Mouse (Mus musculus) kidney, adult 9 months (tissue): Measurements from ENCODE around the gene Elf5.

ENCODE experiments used
- DNase-seq: peaks from one replicate; pipeline ENCODE4 v3.0.0; 2022

Gene Elf5

DNA sequence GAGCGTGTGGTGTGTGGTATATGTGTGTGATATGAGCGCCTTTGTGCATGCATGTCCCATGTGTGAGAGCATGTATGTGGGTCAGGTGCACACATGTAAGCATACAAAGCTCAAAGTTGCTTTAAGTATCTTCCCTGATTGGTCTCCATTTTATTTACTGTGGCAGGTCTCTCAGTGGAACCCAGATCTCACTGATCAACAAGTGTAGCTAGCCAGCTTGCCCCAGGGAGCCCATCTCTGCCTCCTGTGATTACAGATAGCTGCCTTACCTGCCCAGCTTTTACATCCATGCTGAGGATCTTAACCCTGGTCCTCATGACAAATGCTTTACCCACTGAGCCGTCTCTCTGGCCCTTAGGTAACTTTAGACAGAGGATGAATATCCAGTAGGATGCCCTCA is 66.8 kb downstream of the Elf5 start:
- DNase-seq = no peak

- DNase-seq = peak; percentile 69
These were observed 68.8 kb downstream of the Elf5 start for GRCm38 (mm10) chr2:103480240-103480639.

- DNase-seq = no peak
These were observed 69.4 kb downstream of the Elf5 start for GRCm38 (mm10) chr2:103480871-103481270.

DNA sequence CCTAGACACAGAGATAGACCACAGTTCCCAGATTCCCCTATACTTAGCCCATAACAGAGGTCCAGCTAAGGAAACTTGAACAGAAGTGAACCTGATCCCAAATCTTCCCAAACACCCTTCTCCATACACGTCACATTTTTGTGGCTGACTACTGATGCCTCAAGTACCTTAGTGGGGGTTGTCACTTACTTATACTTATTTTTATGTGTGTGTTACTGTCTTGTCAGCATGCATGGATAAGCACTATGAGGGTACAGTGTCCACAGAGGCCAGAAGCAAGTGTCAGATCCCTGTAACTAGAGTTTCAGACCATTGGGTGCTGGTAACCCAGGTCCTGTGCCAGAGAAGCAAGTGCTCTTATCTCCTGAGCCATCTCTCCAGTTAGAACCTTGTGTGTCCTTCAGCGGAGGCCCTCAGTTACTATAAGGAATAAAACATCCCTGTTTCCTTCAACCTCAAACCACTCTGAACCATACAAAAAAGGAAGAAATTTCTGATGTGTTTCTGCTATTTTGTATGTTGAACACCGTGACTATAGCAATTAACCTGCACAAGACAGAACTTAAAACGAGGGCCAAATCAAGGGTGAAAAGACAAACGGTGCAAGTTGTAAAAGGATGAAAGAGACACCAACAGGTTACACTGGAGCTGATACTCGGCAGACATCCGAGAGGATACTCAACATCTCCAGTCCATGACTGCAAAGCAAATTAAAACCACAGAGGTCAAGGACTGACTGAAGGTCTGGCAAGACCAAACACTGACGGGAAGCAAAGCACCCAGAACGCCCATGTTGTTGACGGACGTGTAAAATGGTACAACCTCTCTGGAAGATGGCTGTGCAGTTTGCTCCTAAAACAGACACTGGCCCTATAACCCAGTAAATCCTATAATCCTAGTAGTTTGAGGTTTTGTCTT is 70.1 kb downstream of the Elf5 start:
- no peak for DNase-seq

GRCm38 (mm10) chr2:103483289-103483985 is 71.9 kb downstream of the Elf5 start:
- DNase-seq = no peak

GRCm38 (mm10) chr2:103483986-103484520 is 72.6 kb downstream of the Elf5 start:
- DNase-seq = no peak

DNA sequence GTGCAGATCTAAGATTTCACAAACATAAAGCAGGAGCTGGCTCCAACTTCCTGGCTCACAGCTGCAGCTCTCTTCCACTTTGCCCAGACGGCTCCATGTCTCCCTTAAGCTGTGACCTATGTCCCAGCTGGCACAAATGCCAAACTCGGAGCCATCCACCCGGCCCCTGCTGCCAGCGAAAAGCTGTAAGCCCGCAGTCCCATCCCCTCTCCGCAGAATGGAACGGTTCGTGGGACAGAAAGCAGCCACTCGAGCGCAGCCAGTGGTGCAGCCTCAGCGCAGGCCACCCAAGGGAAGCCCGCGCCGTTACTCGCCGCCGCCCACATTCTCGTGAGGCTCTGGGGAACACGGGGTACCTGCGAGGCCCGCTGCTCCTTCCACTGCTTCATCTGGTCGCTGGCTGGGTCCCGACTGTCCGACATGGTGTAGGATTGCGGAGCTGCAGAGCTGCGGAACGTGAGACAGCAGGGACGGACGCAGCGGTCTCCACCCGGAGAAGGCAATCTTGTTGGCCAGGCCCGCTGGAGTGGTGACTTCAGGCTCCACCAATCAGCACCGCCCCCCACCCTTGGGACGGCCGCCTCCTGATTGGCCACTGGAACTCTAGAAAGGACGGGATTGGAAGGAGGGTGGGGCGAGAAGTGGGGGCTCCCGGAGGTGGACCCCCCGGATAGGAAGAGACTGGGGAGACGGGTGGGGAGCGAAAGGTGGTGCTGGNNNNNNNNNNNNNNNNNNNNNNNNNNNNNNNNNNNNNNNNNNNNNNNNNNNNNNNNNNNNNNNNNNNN is 73.3 kb downstream of the Elf5 start, which contains the start of gene Cat:
Gene Cat, minus strand, starts transcription at position 544 of the 785 bp plus-strand sequence.
- peak; percentile 99 for DNase-seq

DNA sequence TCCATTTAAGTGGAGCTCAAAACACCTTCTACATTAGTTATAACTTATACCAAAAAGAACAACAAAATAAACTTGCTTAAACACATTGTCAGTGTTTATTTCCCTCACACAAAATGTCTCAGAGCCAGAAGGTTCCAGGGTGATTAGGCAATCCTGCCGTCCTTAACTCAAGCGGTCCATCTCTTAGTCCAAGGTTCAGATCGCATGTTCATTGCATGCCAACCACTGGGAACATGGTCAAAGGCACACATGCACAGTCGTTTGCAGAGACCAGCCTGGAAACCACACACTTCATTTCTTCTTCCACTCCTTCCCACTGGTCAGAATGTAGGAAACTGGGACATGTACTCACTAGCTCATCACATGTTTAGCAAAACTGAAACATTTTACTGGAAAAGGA is 81.0 kb downstream of the Elf5 start:
- no peak for DNase-seq

DNA sequence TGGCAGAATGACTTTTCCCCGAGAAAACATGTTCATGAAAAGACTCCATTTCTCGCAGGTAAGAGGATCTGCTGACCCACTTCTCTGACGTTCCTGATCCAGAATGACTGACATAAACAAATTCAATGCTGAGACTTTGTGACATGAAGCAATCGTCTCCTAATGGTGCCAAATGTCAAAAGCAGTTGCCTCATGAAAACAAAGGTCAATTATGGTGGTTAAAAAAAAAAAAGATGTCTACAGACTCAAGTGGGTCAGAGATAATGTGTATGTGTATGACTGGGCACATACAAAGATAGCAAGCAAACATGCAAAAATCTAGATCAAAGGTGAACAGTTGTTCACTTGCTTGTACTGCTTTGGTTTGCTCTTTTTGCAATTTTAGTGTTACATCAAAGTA is 82.3 kb downstream of the Elf5 start:
- no peak for DNase-seq

DNA sequence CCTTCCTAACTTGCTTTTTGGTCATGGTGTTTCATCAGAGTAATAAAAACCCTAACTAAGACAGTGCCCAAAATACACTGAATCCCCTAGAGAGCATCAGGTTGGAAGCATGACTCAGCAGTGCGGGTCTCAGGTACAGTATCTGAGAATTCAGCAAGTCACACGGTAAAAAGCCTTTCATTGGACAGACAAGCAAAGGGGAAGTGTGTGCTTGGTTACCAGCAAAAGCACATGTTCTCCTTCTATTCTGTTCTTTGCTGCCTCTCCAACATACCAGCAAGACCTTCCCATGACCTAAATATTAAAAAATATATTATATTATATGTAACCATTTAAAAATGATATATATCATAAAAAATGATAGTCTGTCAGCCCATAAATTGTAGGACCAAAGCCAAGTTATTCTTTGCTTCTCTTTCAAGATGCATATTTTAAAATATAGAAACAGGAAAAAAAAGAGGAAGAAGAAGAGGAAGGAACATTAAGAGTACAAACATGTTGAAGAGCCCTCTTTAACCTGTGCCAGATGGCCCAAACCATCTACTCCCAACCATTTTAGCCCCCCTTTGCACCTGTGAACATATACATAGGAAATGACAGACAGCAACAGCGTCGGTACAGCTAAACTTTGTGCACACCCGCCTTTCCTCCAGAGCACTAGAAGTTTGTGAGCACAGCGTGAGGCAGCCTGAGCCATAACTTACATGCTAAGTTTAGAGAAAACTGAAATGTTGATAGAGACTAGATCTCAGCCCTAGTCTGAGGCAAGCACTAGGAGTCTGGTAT is 84.3 kb downstream of the Elf5 start:
- DNase-seq = no peak
